Comparison of ENCODE assay signal across 18 mouse cellular contexts in genomic region chr11:96316696-96317607, GRCm38 (mm10). TPM values are rescaled to one million over a fixed set of nuclear protein-coding genes. Genes with fewer than 3 reads are reported as not detected.
DNase-seq lines count a peak whose midpoint lies in the region; ATAC-seq lines count a peak whose summit lies in the region.
"Had no signal": no experiment of that assay in that cellular context is flagged by ENCODE, and none has a peak within 500 bp of the region (broad histone marks: within the 10 kb centered on the region; RNA-seq: fewer than 3 reads in every experiment).

No protein-coding gene starts in this region.

- H3K4me3 ChIP-seq in kidney, embryonic 14.5 days (ENCODE audit: low read length): peak overlapping the region; percentile 53
- H3K4me3 ChIP-seq in neural tube, embryonic 11.5 days (ENCODE audit: low read depth, low read length): peak overlapping the region; percentile 96
- H3K4me3 ChIP-seq in neural tube, embryonic 12.5 days: peak overlapping the region; percentile 99
- H3K4me3 ChIP-seq: layer of hippocampus, adult 2 months had no signal

- no peak for ATAC-seq in kidney, embryonic 14.5 days (ENCODE audit: low FRiP score, low TSS enrichment)
- ATAC-seq in neural tube, embryonic 11.5 days (ENCODE audit: insufficient read depth, low FRiP score, low TSS enrichment): no peak
- no peak for ATAC-seq in neural tube, embryonic 12.5 days (ENCODE audit: low FRiP score, low read depth)

- peak overlapping the region; percentile 95 for H3K4me2 ChIP-seq in kidney, embryonic 14.5 days (replicated peaks; ENCODE audit: low read depth, low read length)
- H3K4me2 ChIP-seq in neural tube, embryonic 11.5 days (ENCODE audit: low read depth): peak overlapping the region; percentile 100
- peak overlapping the region; percentile 100 for H3K4me2 ChIP-seq in neural tube, embryonic 12.5 days (replicated peaks)

- peaks cover 11% of the 10 kb centered on the region for H3K36me3 ChIP-seq in kidney, embryonic 14.5 days (ENCODE audit: control insufficient read depth, insufficient read depth, low read length)
- peaks cover 2% of the 10 kb centered on the region; the same call in 1 of the 2 replicates for H3K36me3 ChIP-seq in neural tube, embryonic 11.5 days (ENCODE audit: control insufficient read depth, insufficient read depth, low read length)
- peaks cover 5% of the 10 kb centered on the region; the same call in 1 of the 2 replicates for H3K36me3 ChIP-seq in neural tube, embryonic 12.5 days
- H3K36me3 ChIP-seq: G1E; liver, embryonic 15.5 days had no signal

- H3K9ac ChIP-seq in kidney, embryonic 14.5 days (ENCODE audit: low read depth, low read length): peak overlapping the region; percentile 99
- H3K9ac ChIP-seq in neural tube, embryonic 11.5 days (ENCODE audit: low read length): peak overlapping the region; percentile 100
- peak overlapping the region; percentile 100 for H3K9ac ChIP-seq in neural tube, embryonic 12.5 days
- H3K9ac ChIP-seq: liver, embryonic 15.5 days had no signal

- H3K27me3 ChIP-seq in kidney, embryonic 14.5 days (ENCODE audit: control insufficient read depth, insufficient read depth, low read length): no peaks in the 10 kb centered on the region
- no peaks in the 10 kb centered on the region for H3K27me3 ChIP-seq in neural tube, embryonic 11.5 days (ENCODE audit: control insufficient read depth, insufficient read depth, low read length)
- no peaks in the 10 kb centered on the region for H3K27me3 ChIP-seq in neural tube, embryonic 12.5 days (replicated peaks)

- peaks cover 49% of the 10 kb centered on the region for H3K4me1 ChIP-seq in kidney, embryonic 14.5 days (ENCODE audit: control insufficient read depth, insufficient read depth, low read length)
- H3K4me1 ChIP-seq in neural tube, embryonic 11.5 days (ENCODE audit: control insufficient read depth, insufficient read depth, low read length): peaks cover 30% of the 10 kb centered on the region
- peaks cover 61% of the 10 kb centered on the region for H3K4me1 ChIP-seq in neural tube, embryonic 12.5 days
- H3K4me1 ChIP-seq: liver, embryonic 15.5 days had no signal

- peak overlapping the region; percentile 100 for H3K27ac ChIP-seq in kidney, embryonic 14.5 days (ENCODE audit: low read depth, low read length)
- peak overlapping the region; percentile 100 for H3K27ac ChIP-seq in neural tube, embryonic 11.5 days (ENCODE audit: low read depth, low read length)
- peak overlapping the region; percentile 100 for H3K27ac ChIP-seq in neural tube, embryonic 12.5 days
- H3K27ac ChIP-seq: layer of hippocampus, adult 2 months; liver, embryonic 15.5 days had no signal

- no peak for DNase-seq in kidney, postnatal 10 days
- DNase-seq in neural tube, embryonic 11.5 days (ENCODE audit: low spot score): no peak
- DNase-seq in neural tube, embryonic 10.5 days (ENCODE audit: extremely low spot score, low spot score): no peak
- no peak for DNase-seq in urinary bladder, postnatal 25 days (ENCODE audit: low spot score)
- no peak for DNase-seq in layer of hippocampus, postnatal 14 days (ENCODE audit: low spot score in 2 of 2)
- no peak for DNase-seq in embryo, embryonic 9.5 days (ENCODE audit: extremely low spot score)
- DNase-seq: cerebellum, adult 2 months; heart, adult 11 months; heart, postnatal 36 days; right cerebral cortex, postnatal 25 days; thymus, postnatal 4 days had no signal

- H3K9me3 ChIP-seq in kidney, embryonic 14.5 days (ENCODE audit: control insufficient read depth, low read length): no peaks in the 10 kb centered on the region
- no peaks in the 10 kb centered on the region for H3K9me3 ChIP-seq in neural tube, embryonic 11.5 days (ENCODE audit: control insufficient read depth, low read length)
- H3K9me3 ChIP-seq in neural tube, embryonic 12.5 days: no peaks in the 10 kb centered on the region
- H3K9me3 ChIP-seq: G1E; liver, embryonic 15.5 days had no signal

- 7% methylated on average over 18 of the region's 18 CpGs for WGBS in kidney, embryonic 14.5 days
- 2% methylated on average over 18 of the region's 18 CpGs for WGBS in neural tube, embryonic 11.5 days
- WGBS in neural tube, embryonic 12.5 days: 4% methylated on average over 18 of the region's 18 CpGs

RNA-seq across cellular contexts. Expression of gene Hoxb4, which starts 1.1 kb away (rescaled TPM):
- polyA plus RNA-seq in kidney, embryonic 14.5 days (2014; fragmentation: Nextera tagmentation; extraction: Ambion mirVana): 4.2 and 8.6 TPM in 2 replicates
- polyA plus RNA-seq in neural tube, embryonic 11.5 days (2014; fragmentation: Nextera tagmentation; extraction: Ambion mirVana): 3.1 and 3.8 TPM in 2 replicates
- polyA plus RNA-seq in neural tube, embryonic 12.5 days (2016; fragmentation: Nextera tagmentation; extraction: Ambion mirVana): 10.2 and 15.1 TPM in 2 replicates
- not detected for total RNA-seq in layer of hippocampus, postnatal 14 days (2021)
- total RNA-seq: G1E; layer of hippocampus, adult 2 months; left cerebral cortex, postnatal 36 days had no signal

RNA-seq across cellular contexts. Expression of gene Hoxb3, which starts 6.2 kb away (rescaled TPM):
- polyA plus RNA-seq in kidney, embryonic 14.5 days (2014; fragmentation: Nextera tagmentation; extraction: Ambion mirVana): 8.2 and 8.6 TPM in 2 replicates
- 10.3 and 14.2 TPM in 2 replicates for polyA plus RNA-seq in neural tube, embryonic 11.5 days (2014; fragmentation: Nextera tagmentation; extraction: Ambion mirVana)
- polyA plus RNA-seq in neural tube, embryonic 12.5 days (2016; fragmentation: Nextera tagmentation; extraction: Ambion mirVana): 21.2 and 26.5 TPM in 2 replicates
- not detected for total RNA-seq in layer of hippocampus, postnatal 14 days (2021)
- total RNA-seq: layer of hippocampus, adult 2 months; left cerebral cortex, postnatal 36 days had no signal
- polyA plus RNA-seq: C2C12 had no signal

RNA-seq across cellular contexts. Expression of gene Hoxb5, which starts 13.8 kb away (rescaled TPM):
- polyA plus RNA-seq in kidney, embryonic 14.5 days (2014; fragmentation: Nextera tagmentation; extraction: Ambion mirVana): 22.1 and 24.3 TPM in 2 replicates
- polyA plus RNA-seq in neural tube, embryonic 11.5 days (2014; fragmentation: Nextera tagmentation; extraction: Ambion mirVana): 49.0 and 49.1 TPM in 2 replicates
- 79.2 and 94.7 TPM in 2 replicates for polyA plus RNA-seq in neural tube, embryonic 12.5 days (2016; fragmentation: Nextera tagmentation; extraction: Ambion mirVana)
- total RNA-seq in layer of hippocampus, postnatal 14 days (2021): not detected
- total RNA-seq: layer of hippocampus, adult 2 months; left cerebral cortex, postnatal 36 days had no signal
- polyA plus RNA-seq: C2C12 had no signal

RNA-seq across cellular contexts. Expression of gene Hoxb6, which starts 24.7 kb away (rescaled TPM):
- polyA plus RNA-seq in kidney, embryonic 14.5 days (2014; fragmentation: Nextera tagmentation; extraction: Ambion mirVana): 44.1 and 53.1 TPM in 2 replicates
- 81.4 and 87.2 TPM in 2 replicates for polyA plus RNA-seq in neural tube, embryonic 11.5 days (2014; fragmentation: Nextera tagmentation; extraction: Ambion mirVana)
- polyA plus RNA-seq in neural tube, embryonic 12.5 days (2016; fragmentation: Nextera tagmentation; extraction: Ambion mirVana): 145 and 151 TPM in 2 replicates
- not detected for total RNA-seq in layer of hippocampus, postnatal 14 days (2021)
- total RNA-seq: G1E; heart, postnatal 36 days; layer of hippocampus, adult 2 months; left cerebral cortex, postnatal 36 days had no signal

RNA-seq across cellular contexts. Expression of gene Hoxb7, which starts 30.5 kb away (rescaled TPM):
- 58.6 and 61.9 TPM in 2 replicates for polyA plus RNA-seq in kidney, embryonic 14.5 days (2014; fragmentation: Nextera tagmentation; extraction: Ambion mirVana)
- 65.5 and 65.9 TPM in 2 replicates for polyA plus RNA-seq in neural tube, embryonic 11.5 days (2014; fragmentation: Nextera tagmentation; extraction: Ambion mirVana)
- polyA plus RNA-seq in neural tube, embryonic 12.5 days (2016; fragmentation: Nextera tagmentation; extraction: Ambion mirVana): 97.1 and 101 TPM in 2 replicates
- not detected for total RNA-seq in layer of hippocampus, postnatal 14 days (2021)
- total RNA-seq: G1E; heart, postnatal 36 days; layer of hippocampus, adult 2 months; left cerebral cortex, postnatal 36 days had no signal
- polyA plus RNA-seq: cerebellum, adult 2 months; G1E had no signal
